Mouse (Mus musculus) forebrain, embryonic 13.5 days (tissue): Measurements from ENCODE around the gene Cacna1s. TPM values are rescaled to one million over a fixed set of nuclear protein-coding genes. Genes with fewer than 3 reads are reported as not detected.

Experiments used
- ATAC-seq: fragments of 200-750 bp; cut with Nextera tagmentation; 2 replicates; pipeline ENCODE4 v1.8.0; 2017
- H3K27ac ChIP-seq: fragments of 300-500 bp; sonication (generic); 2 replicates; pipeline ENCODE4 v1.5.1; 2015; ENCODE audit warnings: inconsistent platforms, mild to moderate bottlenecking, moderate library complexity
- H3K27me3 ChIP-seq: fragments of 300-500 bp; sonication (generic); 2 replicates; pipeline ENCODE4 v1.6.1; 2015; ENCODE audit warnings: mild to moderate bottlenecking, inconsistent platforms
- H3K36me3 ChIP-seq: fragments of 300-500 bp; sonication (generic); 2 replicates; pipeline ENCODE4 v1.6.1; 2015; ENCODE audit warnings: mild to moderate bottlenecking, inconsistent platforms; ENCODE audit not compliant: poor library complexity, severe bottlenecking
- H3K4me1 ChIP-seq: fragments of 300-500 bp; sonication (generic); 2 replicates; pipeline ENCODE4 v1.6.1; 2015; ENCODE audit warnings: inconsistent platforms
- H3K4me2 ChIP-seq: fragments of 300-500 bp; sonication (generic); 2 replicates; pipeline ENCODE4 v1.6.1; 2015; ENCODE audit warnings: inconsistent platforms, mild to moderate bottlenecking, moderate library complexity
- H3K4me3 ChIP-seq: fragments of 300-500 bp; sonication (generic); 2 replicates; pipeline ENCODE4 v1.5.1; 2015; ENCODE audit warnings: mild to moderate bottlenecking, inconsistent platforms
- H3K9ac ChIP-seq: fragments of 300-500 bp; sonication (generic); 2 replicates; pipeline ENCODE4 v1.6.1; 2015; ENCODE audit warnings: mild to moderate bottlenecking, inconsistent platforms
- H3K9me3 ChIP-seq: fragments of 300-500 bp; sonication (generic); replicated peaks from 2 replicates; pipeline ENCODE4 v1.6.1; 2016; ENCODE audit warnings: inconsistent platforms
- WGBS: fragments of 180-500 bp; shearing (Covaris S2); methylation state at CpG from one replicate; pipeline ENCODE4 v1.1.7; 2015; 5-methylcytosine and 5-hydroxymethylcytosine counted together
- polyA plus RNA-seq: library from polyadenylated mRNA; unstranded; fragments of >200 nt; fragmentation: Nextera tagmentation; extraction: Ambion mirVana; gene quantifications from 2 replicates; pipeline ENCODE4 v1.2.1, GENCODE M21; 2015

The Cacna1s gene
- polyA plus RNA-seq, 1 experiment from 2014 or later: not detected

- H3K4me2 ChIP-seq: no peak overlapping the region
- H3K9ac ChIP-seq: no peak overlapping the region
- no peaks in the 10 kb centered on the region for H3K27me3 ChIP-seq
- no peak for ATAC-seq
- peaks cover 59% of the 10 kb centered on the region for H3K4me1 ChIP-seq
- H3K4me3 ChIP-seq: no peak overlapping the region
- WGBS: 68% methylated on average over 10 of the region's 10 CpGs
- no peak overlapping the region for H3K27ac ChIP-seq
- H3K36me3 ChIP-seq: peaks cover 42% of the 10 kb centered on the region
- H3K9me3 ChIP-seq: no peaks in the 10 kb centered on the region
Measured at GRCm38 (mm10) chr1:136143514-136143913, 91.0 kb downstream of the Cacna1s start.

- ATAC-seq: no peak
- no peak overlapping the region for H3K4me2 ChIP-seq
- no peak overlapping the region for H3K4me3 ChIP-seq
- WGBS: 90% methylated on average over 9 of the region's 9 CpGs
- H3K27me3 ChIP-seq: no peaks in the 10 kb centered on the region
- H3K36me3 ChIP-seq: peaks cover 99% of the 10 kb centered on the region
- H3K9ac ChIP-seq: no peak overlapping the region
- no peaks in the 10 kb centered on the region; the same call in 1 of the 2 replicates for H3K4me1 ChIP-seq
- H3K9me3 ChIP-seq: no peaks in the 10 kb centered on the region
- no peak overlapping the region for H3K27ac ChIP-seq
Measured at GRCm38 (mm10) chr1:136149702-136150101, 97.2 kb downstream of the Cacna1s start.

GRCm38 (mm10) chr1:136151371-136151770, 98.8 kb downstream of the Cacna1s start:
- no peaks in the 10 kb centered on the region for H3K27me3 ChIP-seq
- no peak overlapping the region for H3K27ac ChIP-seq
- no peaks in the 10 kb centered on the region for H3K9me3 ChIP-seq
- no peaks in the 10 kb centered on the region for H3K4me1 ChIP-seq
- ATAC-seq: no peak
- no peak overlapping the region for H3K9ac ChIP-seq
- no peak overlapping the region for H3K4me3 ChIP-seq
- H3K4me2 ChIP-seq: no peak overlapping the region
- 90% methylated on average over 8 of the region's 8 CpGs for WGBS
- H3K36me3 ChIP-seq: peaks cover 99% of the 10 kb centered on the region

- Histone ChIP-seq H3K9ac (no peak overlapping the region), H3K4me1 (no peaks in the 10 kb centered on the region), H3K4me2 (no peak overlapping the region), H3K9me3 (no peaks in the 10 kb centered on the region), H3K36me3 (peaks cover 98% of the 10 kb centered on the region), H3K27me3 (no peaks in the 10 kb centered on the region), H3K27ac (no peak overlapping the region), H3K4me3 (no peak overlapping the region)
- 98% methylated on average over 4 of the region's 4 CpGs for WGBS
- no peak for ATAC-seq
Measured at GRCm38 (mm10) chr1:136156304-136156703, 103.8 kb downstream of the Cacna1s start.

GRCm38 (mm10) chr1:136156951-136157350, 104.4 kb downstream of the Cacna1s start:
- ATAC-seq: no peak
- Histone ChIP-seq H3K9ac (no peak overlapping the region), H3K27ac (no peak overlapping the region), H3K4me2 (no peak overlapping the region), H3K27me3 (no peaks in the 10 kb centered on the region), H3K9me3 (no peaks in the 10 kb centered on the region), H3K4me3 (no peak overlapping the region), H3K4me1 (no peaks in the 10 kb centered on the region), H3K36me3 (peaks cover 98% of the 10 kb centered on the region)
- WGBS: 95% methylated on average over 4 of the region's 4 CpGs

- no peak overlapping the region for H3K9ac ChIP-seq
- 0 out of 2 replicates have a peak, but pooled peaks have one; percentile 11 for ATAC-seq
- no peak overlapping the region for H3K27ac ChIP-seq
- H3K4me3 ChIP-seq: no peak overlapping the region
- H3K4me2 ChIP-seq: no peak overlapping the region
- 42% methylated on average over 12 of the region's 12 CpGs for whole genome bisulfite sequencing
- no peaks in the 10 kb centered on the region for H3K27me3 ChIP-seq
- H3K4me1 ChIP-seq: no peaks in the 10 kb centered on the region
- H3K36me3 ChIP-seq: peaks cover 98% of the 10 kb centered on the region
- no peaks in the 10 kb centered on the region for H3K9me3 ChIP-seq
Measured at GRCm38 (mm10) chr1:136159830-136160229, 107.3 kb downstream of the Cacna1s start.

- Histone ChIP-seq H3K4me1 (peaks cover 4% of the 10 kb centered on the region; the same call in 1 of the 2 replicates), H3K27me3 (no peaks in the 10 kb centered on the region), H3K27ac (no peak overlapping the region), H3K9me3 (no peaks in the 10 kb centered on the region), H3K36me3 (peaks cover 98% of the 10 kb centered on the region), H3K4me2 (no peak overlapping the region), H3K4me3 (no peak overlapping the region), H3K9ac (no peak overlapping the region)
- WGBS: 92% methylated on average over 12 of the region's 12 CpGs
- ATAC-seq: no peak
Measured at GRCm38 (mm10) chr1:136160297-136160696, 107.7 kb downstream of the Cacna1s start.

- H3K4me2 ChIP-seq: no peak overlapping the region
- H3K36me3 ChIP-seq: peaks cover 98% of the 10 kb centered on the region
- no peak overlapping the region for H3K9ac ChIP-seq
- H3K4me1 ChIP-seq: peaks cover 11% of the 10 kb centered on the region; the same call in 1 of the 2 replicates
- H3K27ac ChIP-seq: no peak overlapping the region
- no peak for ATAC-seq
- H3K27me3 ChIP-seq: no peaks in the 10 kb centered on the region
- H3K4me3 ChIP-seq: no peak overlapping the region
- 92% methylated on average over 6 of the region's 6 CpGs for WGBS
- H3K9me3 ChIP-seq: no peaks in the 10 kb centered on the region
Measured at GRCm38 (mm10) chr1:136160930-136161329, 108.4 kb downstream of the Cacna1s start.

- H3K27ac ChIP-seq: no peak overlapping the region
- H3K9me3 ChIP-seq: no peaks in the 10 kb centered on the region
- H3K4me3 ChIP-seq: no peak overlapping the region
- H3K4me2 ChIP-seq: no peak overlapping the region
- no peak for ATAC-seq
- H3K36me3 ChIP-seq: peaks cover 98% of the 10 kb centered on the region
- no peak overlapping the region for H3K9ac ChIP-seq
- 93% methylated on average over 7 of the region's 7 CpGs for WGBS
- H3K4me1 ChIP-seq: peaks cover 11% of the 10 kb centered on the region; the same call in 1 of the 2 replicates
- no peaks in the 10 kb centered on the region for H3K27me3 ChIP-seq
Measured at GRCm38 (mm10) chr1:136161333-136161921, 108.9 kb downstream of the Cacna1s start.

- Histone ChIP-seq H3K27ac (no peak overlapping the region), H3K4me1 (peaks cover 11% of the 10 kb centered on the region; the same call in 1 of the 2 replicates), H3K9me3 (no peaks in the 10 kb centered on the region), H3K4me2 (no peak overlapping the region), H3K27me3 (no peaks in the 10 kb centered on the region), H3K4me3 (no peak overlapping the region), H3K9ac (no peak overlapping the region), H3K36me3 (peaks cover 93% of the 10 kb centered on the region)
- 49% methylated on average over 2 of the region's 2 CpGs for WGBS
- ATAC-seq: peak; percentile 42; the same call in 1 of the 2 replicates
Measured at GRCm38 (mm10) chr1:136165436-136165835, 112.9 kb downstream of the Cacna1s start.

- Histone ChIP-seq H3K4me3 (no peak overlapping the region), H3K36me3 (peaks cover 91% of the 10 kb centered on the region), H3K4me2 (no peak overlapping the region), H3K9ac (no peak overlapping the region), H3K4me1 (peaks cover 16% of the 10 kb centered on the region; the same call in 1 of the 2 replicates), H3K9me3 (no peaks in the 10 kb centered on the region), H3K27ac (no peak overlapping the region), H3K27me3 (no peaks in the 10 kb centered on the region)
- no peak for ATAC-seq
- 71% methylated on average over 8 of the region's 8 CpGs for WGBS
Measured at GRCm38 (mm10) chr1:136167657-136168056, 115.1 kb downstream of the Cacna1s start.
